Mouse (Mus musculus) liver, embryonic 14.5 days (tissue): Measurements from ENCODE around the gene Memo1. TPM values are rescaled to one million over a fixed set of nuclear protein-coding genes. Genes with fewer than 3 reads are reported as not detected.
"Not testable (repeated sequence)": the region's sequence is repeated elsewhere in the genome, so short reads cannot be mapped to it uniquely, and the experiment has no call there.

Experiments used
- ATAC-seq: fragments of 200-750 bp; cut with Nextera tagmentation; 2 replicates; pipeline ENCODE4 v1.8.0; 2017; ENCODE audit warnings: moderate number of reproducible peaks, mild to moderate bottlenecking, moderate library complexity; ENCODE audit not compliant: insufficient read depth
- DNase-seq, 3 experiments: peaks; one replicate each; pipeline ENCODE4 v3.0.0-alpha.2; 2012 to 2013; ENCODE audit warnings: low read depth in 3 of 3, low spot score in 3 of 3
- H3K27ac ChIP-seq: fragments of 300-500 bp; sonication (generic); 2 replicates; pipeline ENCODE4 v1.5.1; 2014; ENCODE audit warnings: moderate library complexity, mild to moderate bottlenecking, control low read depth, inconsistent platforms
- H3K27me3 ChIP-seq: fragments of 300-500 bp; sonication (generic); 2 replicates; pipeline ENCODE4 v1.6.1; 2014; ENCODE audit warnings: mild to moderate bottlenecking, low read length, moderate library complexity; ENCODE audit not compliant: control insufficient read depth, insufficient read depth
- H3K36me3 ChIP-seq: fragments of 300-500 bp; sonication (generic); replicated peaks from 2 replicates; pipeline ENCODE4 v1.6.1; 2014; ENCODE audit warnings: low read depth; ENCODE audit not compliant: control insufficient read depth, insufficient read depth
- H3K4me1 ChIP-seq, 2 experiments: fragments of 200-500 bp in 1 of 2; fragments of 300-500 bp in 1 of 2; sonication (generic) in 1 of 2; replicated peaks; 2 replicates each; pipeline ENCODE4 v1.6.1; 2012 to 2014; ENCODE audit warnings: antibody characterized with exemption in 1 of 2, inconsistent platforms in 1 of 2, low read length in 1 of 2; ENCODE audit not compliant: control insufficient read depth in 2 of 2, insufficient read depth in 2 of 2
- H3K4me2 ChIP-seq: fragments of 300-500 bp; sonication (generic); 2 replicates; pipeline ENCODE4 v1.6.1; 2014; ENCODE audit warnings: low read depth, mild to moderate bottlenecking, control low read depth, moderate library complexity
- H3K4me3 ChIP-seq, 2 experiments: fragments of 200-500 bp in 1 of 2; fragments of 300-500 bp in 1 of 2; sonication (generic) in 1 of 2; 2 replicates each; pipeline ENCODE4 v1.5.1; 2012 to 2014; ENCODE audit warnings: low read depth in 2 of 2, low read length in 2 of 2, mild to moderate bottlenecking in 2 of 2, control low read depth in 1 of 2, inconsistent platforms in 1 of 2, moderate library complexity in 1 of 2; ENCODE audit not compliant: insufficient read depth in 1 of 2
- H3K9ac ChIP-seq: fragments of 300-500 bp; sonication (generic); replicated peaks from 2 replicates; pipeline ENCODE4 v1.6.1; 2014; ENCODE audit warnings: mild to moderate bottlenecking, control low read depth, moderate library complexity
- H3K9me3 ChIP-seq: fragments of 300-500 bp; sonication (generic); 2 replicates; pipeline ENCODE4 v1.6.1; 2016; ENCODE audit warnings: low read length, mixed read lengths; ENCODE audit not compliant: control insufficient read depth
- CTCF ChIP-seq: IDR thresholded peaks from 2 replicates; pipeline ENCODE4 v1.5.1; 2016; ENCODE audit warnings: antibody characterized with exemption, low read depth, control low read depth
- EP300 ChIP-seq: IDR thresholded peaks from 2 replicates; pipeline ENCODE4 v1.6.1; 2016; ENCODE audit warnings: antibody characterized with exemption, low read depth
- WGBS: fragments of 180-500 bp; shearing (Covaris S2); extraction: QIAGEN DNeasy Blood & Tissue Kit; methylation state at CpG from one replicate; pipeline ENCODE4 v1.1.7; 2014; ENCODE audit not compliant: insufficient replicate concordance; 5-methylcytosine and 5-hydroxymethylcytosine counted together
- polyA plus RNA-seq, 2 experiments: library from polyadenylated mRNA; depleted of rRNA in 1 of 2; stranded (reverse) in 1 of 2; unstranded in 1 of 2; fragments of >200 nt; fragmentation: Nextera tagmentation in 1 of 2; extraction: Ambion mirVana in 1 of 2; gene quantifications; 2 replicates each; pipeline versions ENCODE4 v1.2.1 to v1.2.3; 2012 to 2014

Gene Memo1
- polyA plus RNA-seq, 2 experiments, result 38.8 to 111 TPM

DNA sequence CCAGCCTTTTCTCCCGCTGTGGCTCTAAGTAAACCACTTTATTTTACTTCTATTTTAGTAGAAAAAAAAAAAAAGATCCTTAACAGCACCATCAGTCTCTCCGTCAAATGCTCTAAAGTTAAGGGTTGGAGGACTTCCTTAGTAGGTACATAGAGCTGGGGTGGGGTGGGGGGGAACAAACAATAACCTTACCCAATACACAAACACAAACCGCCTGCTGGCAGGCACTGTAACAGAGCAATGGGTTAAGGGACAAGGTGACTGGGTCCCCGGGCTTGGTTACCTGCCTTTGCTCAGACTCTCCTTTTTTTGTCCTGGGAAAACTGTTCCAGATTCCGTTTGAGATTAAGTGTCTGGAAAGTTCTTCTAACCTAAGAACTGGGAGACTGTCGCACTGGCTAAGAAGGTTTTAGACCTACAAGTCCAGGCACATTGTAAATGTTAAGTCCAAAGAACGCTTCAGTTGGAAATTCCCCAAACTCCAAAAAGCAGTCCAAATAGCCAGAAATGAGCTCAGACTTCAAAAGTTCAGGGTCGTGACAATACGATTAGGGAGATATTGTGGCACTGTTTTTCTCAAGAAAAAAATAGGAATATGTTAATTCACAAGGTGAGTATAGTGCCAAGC lies 35.8 kb upstream of the Memo1 start:
- peak; percentile 52 for ATAC-seq
- no peaks in the 10 kb centered on the region for H3K27me3 ChIP-seq

DNA sequence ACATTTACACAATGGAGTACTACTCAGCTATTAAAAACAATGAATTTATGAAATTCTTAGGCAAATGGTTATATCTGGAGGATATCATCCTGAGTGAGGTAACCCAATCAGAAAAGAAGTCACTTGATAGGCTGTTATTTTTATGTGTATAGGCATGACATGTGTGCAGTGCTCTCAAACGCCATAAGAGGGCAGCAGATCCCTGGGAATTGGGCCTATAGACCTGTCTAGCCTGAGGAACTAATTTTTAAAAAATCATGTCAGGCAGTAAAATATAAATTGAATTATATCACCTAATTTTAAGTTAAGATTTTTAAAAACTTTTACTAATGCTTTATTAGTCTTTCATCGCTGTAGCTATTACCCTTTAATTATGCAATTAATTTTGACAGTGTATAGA lies 32.8 kb upstream of the Memo1 start:
- 42% methylated on average over 2 of the region's 2 CpGs for WGBS
- DNase-seq, result peak in 2 of 3 experiments; percentile 48 to 63
- not testable (repeated sequence) for H3K27me3 ChIP-seq, H3K4me1 ChIP-seq, H3K4me3 ChIP-seq, H3K4me2 ChIP-seq, H3K9me3 ChIP-seq, H3K36me3 ChIP-seq, H3K27ac ChIP-seq, H3K9ac ChIP-seq, ATAC-seq
- peak; percentile 76 for TF ChIP-seq CTCF

More for the DNA sequence above, 35.8 kb upstream of the Memo1 start:
- H3K9me3 ChIP-seq, result no peaks in the 10 kb centered on the region
- H3K4me1 ChIP-seq, result no peaks in the 10 kb centered on the region; a peak in 1 of 4 replicates
- 60% methylated on average over 9 of the region's 9 CpGs for WGBS
- no peak overlapping the region for H3K27ac ChIP-seq
- H3K9ac ChIP-seq, result no peak overlapping the region
- TF ChIP-seq EP300, result no peak
- no peak for TF ChIP-seq CTCF
- H3K4me3 ChIP-seq, result no peak overlapping the region
- DNase-seq, result no peak
- no peaks in the 10 kb centered on the region for H3K36me3 ChIP-seq
- H3K4me2 ChIP-seq, result no peak overlapping the region

DNA sequence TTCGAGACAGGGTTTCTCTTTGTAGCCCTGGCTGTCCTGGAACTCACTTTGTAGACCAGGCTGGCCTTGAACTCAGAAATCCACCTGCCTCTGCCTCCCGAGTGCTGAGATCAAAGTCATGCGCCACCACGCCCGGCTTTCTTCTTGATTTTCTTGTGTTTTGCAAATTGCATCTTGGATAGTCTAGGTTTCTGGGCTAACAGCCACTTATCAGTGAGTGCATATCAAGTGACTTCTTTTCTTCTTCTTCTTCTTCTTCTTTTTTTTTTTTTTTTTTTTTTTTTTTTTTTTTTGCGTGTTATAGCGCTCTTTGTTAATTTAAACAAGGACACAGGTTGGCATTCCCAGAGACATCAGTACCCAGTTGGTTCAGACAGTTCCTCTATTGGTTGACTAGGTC lies 31.9 kb upstream of the Memo1 start:
- not testable (repeated sequence) for ATAC-seq

DNA sequence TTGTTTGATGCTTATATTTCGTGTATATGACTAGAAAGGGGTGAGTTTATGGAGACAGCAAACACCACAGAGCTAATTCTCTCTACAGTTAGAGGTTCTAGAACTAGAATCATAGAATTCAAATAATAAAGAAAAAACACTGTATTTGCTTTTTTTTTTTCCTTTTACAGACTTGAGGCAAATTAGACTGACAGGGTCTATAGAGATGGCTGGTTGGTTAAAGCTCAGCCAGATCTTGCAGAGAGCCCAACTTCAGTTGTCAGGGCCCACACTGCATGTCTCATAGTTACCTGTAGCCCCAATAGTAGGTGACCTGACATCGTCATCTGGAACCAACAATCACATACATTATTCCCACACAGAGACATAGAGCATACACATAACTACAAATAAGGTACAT lies 28.5 kb upstream of the Memo1 start, which contains the start of gene Dpy30:
Gene Dpy30, minus strand, starts transcription at position 101 of the 400 bp plus-strand sequence.
- Histone ChIP-seq H3K4me1 (no peaks in the 10 kb centered on the region), H3K9me3 (no peaks in the 10 kb centered on the region), H3K27ac (no peak within 1 kb of the TSS), H3K36me3 (no peaks in the 10 kb centered on the region), H3K4me3 (no peak within 1 kb of the TSS), H3K27me3 (no peaks in the 10 kb centered on the region), H3K4me2 (no peak within 1 kb of the TSS), H3K9ac (no peak within 1 kb of the TSS)
- ATAC-seq (no peak), DNase-seq (no peak)
- 66% methylated on average over 2 of the region's 2 CpGs for WGBS
- no peak for TF ChIP-seq EP300
- no peak for TF ChIP-seq CTCF

More for the DNA sequence above, 31.9 kb upstream of the Memo1 start:
- H3K27me3 ChIP-seq, H3K4me2 ChIP-seq, H3K9me3 ChIP-seq, H3K27ac ChIP-seq, H3K4me3 ChIP-seq, H3K4me1 ChIP-seq, H3K9ac ChIP-seq, DNase-seq, H3K36me3 ChIP-seq: not testable (repeated sequence)
- 72% methylated on average over 7 of the region's 7 CpGs for WGBS

DNA sequence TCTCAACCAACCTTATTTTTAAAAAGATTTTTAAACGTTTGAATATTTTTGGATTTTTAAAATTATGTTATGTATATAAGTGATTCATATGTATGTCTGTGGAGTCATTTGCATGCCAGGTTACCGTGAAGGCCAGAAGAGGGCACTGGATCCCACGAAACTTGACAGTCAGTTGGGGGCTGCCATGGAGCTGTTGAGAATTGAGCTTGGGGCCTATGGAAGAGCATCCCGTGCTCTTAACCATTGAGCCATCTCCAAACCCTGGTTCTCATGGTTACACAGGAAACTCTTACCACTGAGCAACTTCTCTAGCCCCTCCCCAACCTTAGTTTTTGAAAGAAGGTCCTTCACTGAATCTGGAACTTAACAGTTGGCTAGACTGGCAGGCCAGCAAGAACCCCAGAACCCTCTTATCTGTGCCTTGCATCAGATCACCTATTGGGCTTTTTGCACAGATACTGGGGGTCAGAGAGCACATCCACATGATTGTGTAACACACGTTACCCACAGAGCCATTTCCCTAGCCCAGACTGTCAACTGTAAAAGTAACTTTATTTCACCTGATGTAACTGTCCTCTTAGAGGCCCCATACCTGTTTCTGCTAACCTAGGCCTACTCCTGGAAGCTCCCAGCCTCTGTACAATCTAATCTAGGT lies 27.2 kb upstream of the Memo1 start:
- no peaks in the 10 kb centered on the region for H3K9me3 ChIP-seq
- H3K4me1 ChIP-seq, result no peaks in the 10 kb centered on the region
- H3K27ac ChIP-seq, result no peak overlapping the region
- ATAC-seq (no peak), DNase-seq (no peak)
- peak; percentile 45 for TF ChIP-seq CTCF
- TF ChIP-seq EP300, result no peak
- H3K27me3 ChIP-seq, result no peaks in the 10 kb centered on the region
- H3K4me3 ChIP-seq, result no peak overlapping the region
- H3K4me2 ChIP-seq, result no peak overlapping the region
- WGBS, result 40% methylated on average over 5 of the region's 5 CpGs
- H3K9ac ChIP-seq, result no peak overlapping the region
- no peaks in the 10 kb centered on the region for H3K36me3 ChIP-seq
